Mouse (Mus musculus) neural tube, embryonic 14.5 days (tissue): ENCODE measurements around the gene Hist1h4h. TPM values are rescaled to one million over a fixed set of nuclear protein-coding genes. Genes with fewer than 3 reads are reported as not detected.
"Not testable (repeated sequence)": the region's sequence is repeated elsewhere in the genome, so short reads cannot be mapped to it uniquely, and the experiment has no call there.

Experiments
- ATAC-seq: fragments of 200-750 bp; cut with Nextera tagmentation; 2 replicates; pipeline ENCODE4 v1.8.0; 2017; ENCODE audit warnings: low read depth, mild to moderate bottlenecking, moderate TSS enrichment, moderate library complexity
- H3K27ac ChIP-seq: fragments of 300-500 bp; sonication (generic); 2 replicates; pipeline ENCODE4 v1.5.1; 2014; ENCODE audit warnings: low read depth, mild to moderate bottlenecking, control low read depth, low read length, moderate library complexity, mixed read lengths
- H3K27me3 ChIP-seq: fragments of 300-500 bp; sonication (generic); 2 replicates; pipeline ENCODE4 v1.6.1; 2014; ENCODE audit warnings: low read length; ENCODE audit not compliant: control insufficient read depth, insufficient read depth
- H3K36me3 ChIP-seq: fragments of 300-500 bp; sonication (generic); 2 replicates; pipeline ENCODE4 v1.6.1; 2014; ENCODE audit warnings: low read length, mixed read lengths; ENCODE audit not compliant: control insufficient read depth, insufficient read depth
- H3K4me1 ChIP-seq: fragments of 300-500 bp; sonication (generic); 2 replicates; pipeline ENCODE4 v1.6.1; 2014; ENCODE audit warnings: low read length; ENCODE audit not compliant: control insufficient read depth, insufficient read depth
- H3K4me2 ChIP-seq: fragments of 300-500 bp; sonication (generic); 2 replicates; pipeline ENCODE4 v1.6.1; 2014; ENCODE audit warnings: mild to moderate bottlenecking, low read depth, low read length, control low read depth
- H3K4me3 ChIP-seq: fragments of 300-500 bp; sonication (generic); 2 replicates; pipeline ENCODE4 v1.5.1; 2014; ENCODE audit warnings: low read depth, low read length, control low read depth, mixed read lengths
- H3K9ac ChIP-seq: fragments of 300-500 bp; sonication (generic); replicated peaks from 2 replicates; pipeline ENCODE4 v1.6.1; 2014; ENCODE audit warnings: low read depth, mild to moderate bottlenecking, control low read depth, low read length, mixed read lengths
- H3K9me3 ChIP-seq: fragments of 300-500 bp; sonication (generic); 2 replicates; pipeline ENCODE4 v1.6.1; 2016; ENCODE audit warnings: low read length; ENCODE audit not compliant: control insufficient read depth
- WGBS: fragments of 180-500 bp; shearing (Covaris S2); extraction: QIAGEN DNeasy Blood & Tissue Kit; methylation state at CpG from one replicate; pipeline ENCODE4 v1.1.7; 2014; 5-methylcytosine and 5-hydroxymethylcytosine counted together
- polyA plus RNA-seq: library from polyadenylated mRNA; unstranded; fragments of >200 nt; fragmentation: Nextera tagmentation; extraction: Ambion mirVana; gene quantifications from 2 replicates; pipeline ENCODE4 v1.2.1, GENCODE M21; 2014

The Hist1h4h gene
- polyA plus RNA-seq, 1 experiment from 2014 or later = 1.7 TPM

GRCm38 (mm10) chr13:23544787-23545120 lies 13.9 kb downstream of the Hist1h4h start:
- Histone ChIP-seq H3K4me2 (0 out of 2 replicates have a peak overlapping the region, but pooled peaks have one; percentile 18), H3K4me3 (peak overlapping the region; percentile 45), H3K27ac (peak overlapping the region; percentile 87; the same call in 1 of the 2 replicates)
- not testable (repeated sequence) for ATAC-seq, H3K4me1 ChIP-seq, H3K9ac ChIP-seq, H3K27me3 ChIP-seq, H3K9me3 ChIP-seq, H3K36me3 ChIP-seq
- WGBS = 0% methylated on average over 10 of the region's 14 CpGs

- H3K27ac ChIP-seq = no peak overlapping the region
- H3K4me1 ChIP-seq = no peaks in the 10 kb centered on the region
- no peak overlapping the region for H3K9ac ChIP-seq
- no peaks in the 10 kb centered on the region for H3K36me3 ChIP-seq
- H3K4me3 ChIP-seq = no peak overlapping the region
- no peaks in the 10 kb centered on the region for H3K27me3 ChIP-seq
- no peaks in the 10 kb centered on the region for H3K9me3 ChIP-seq
- no peak overlapping the region for H3K4me2 ChIP-seq
- no peak for ATAC-seq
- WGBS = 86% methylated on average over 5 of the region's 5 CpGs
Measured at GRCm38 (mm10) chr13:23546694-23547093, 15.8 kb downstream of the Hist1h4h start.

- H3K9ac ChIP-seq = no peak overlapping the region
- WGBS = 3% methylated on average over 3 of the region's 3 CpGs
- peak overlapping the region; percentile 52 for H3K4me2 ChIP-seq
- ATAC-seq = no peak
- no peaks in the 10 kb centered on the region for H3K36me3 ChIP-seq
- H3K4me1 ChIP-seq = 0 out of 2 replicates have a peak, but pooled peaks cover 3% of the 10 kb centered on the region
- no peaks in the 10 kb centered on the region; the same call in 1 of the 2 replicates for H3K27me3 ChIP-seq
- peak overlapping the region; percentile 34 for H3K4me3 ChIP-seq
- H3K27ac ChIP-seq = peak overlapping the region; percentile 84
- H3K9me3 ChIP-seq = no peaks in the 10 kb centered on the region
Measured at GRCm38 (mm10) chr13:23550761-23551145, 19.9 kb downstream of the Hist1h4h start.

- ATAC-seq = peak; percentile 91
- not testable (repeated sequence) for H3K9me3 ChIP-seq, H3K27me3 ChIP-seq, H3K36me3 ChIP-seq, H3K4me1 ChIP-seq
- H3K9ac ChIP-seq = peak within 1 kb of the TSS; percentile 43
- H3K27ac ChIP-seq = peak within 1 kb of the TSS; percentile 84
- WGBS = 1% methylated on average over 44 of the region's 47 CpGs
- H3K4me3 ChIP-seq = peak within 1 kb of the TSS; percentile 34
- peak within 1 kb of the TSS; percentile 52 for H3K4me2 ChIP-seq
Measured at GRCm38 (mm10) chr13:23551146-23551834, 20.4 kb downstream of the Hist1h4h start, which contains the start of gene Hist1h4f. TSS of gene Hist1h4f (minus strand) at chr13:23551648.

GRCm38 (mm10) chr13:23551931-23552914 lies 21.4 kb downstream of the Hist1h4h start:
- Histone ChIP-seq H3K4me1 (0 out of 2 replicates have a peak, but pooled peaks cover 3% of the 10 kb centered on the region), H3K27ac (peak overlapping the region; percentile 84; the same call in 1 of the 2 replicates), H3K9ac (no peak overlapping the region), H3K4me3 (peak overlapping the region; percentile 34), H3K36me3 (no peaks in the 10 kb centered on the region), H3K27me3 (no peaks in the 10 kb centered on the region; the same call in 1 of the 2 replicates), H3K9me3 (no peaks in the 10 kb centered on the region), H3K4me2 (peak overlapping the region; percentile 52)
- 60% methylated on average over 8 of the region's 8 CpGs for WGBS
- ATAC-seq = no peak

GRCm38 (mm10) chr13:23552962-23553361 lies 22.1 kb downstream of the Hist1h4h start, which contains the start of gene Hist1h1d:
TSS of gene Hist1h1d (plus strand) at chr13:23553262.
- Histone ChIP-seq H3K4me1 (0 out of 2 replicates have a peak, but pooled peaks cover 3% of the 10 kb centered on the region), H3K27me3 (no peaks in the 10 kb centered on the region; the same call in 1 of the 2 replicates), H3K9me3 (no peaks in the 10 kb centered on the region), H3K27ac (no peak within 1 kb of the TSS; the same call in 1 of the 2 replicates), H3K4me3 (no peak within 1 kb of the TSS), H3K36me3 (no peaks in the 10 kb centered on the region), H3K9ac (no peak within 1 kb of the TSS), H3K4me2 (peak within 1 kb of the TSS; percentile 77)
- ATAC-seq = no peak

- Histone ChIP-seq H3K4me3 (peak overlapping the region; percentile 43), H3K27ac (peak overlapping the region; percentile 81; the same call in 1 of the 2 replicates), H3K36me3 (no peaks in the 10 kb centered on the region), H3K27me3 (no peaks in the 10 kb centered on the region; the same call in 1 of the 2 replicates), H3K9ac (peak overlapping the region; percentile 50; the same call in 1 of the 2 replicates), H3K4me1 (0 out of 2 replicates have a peak, but pooled peaks cover 3% of the 10 kb centered on the region), H3K4me2 (peak overlapping the region; percentile 77), H3K9me3 (no peaks in the 10 kb centered on the region)
- 20% methylated on average over 9 of the region's 9 CpGs for WGBS
- no peak for ATAC-seq
Measured at GRCm38 (mm10) chr13:23554393-23554792, 23.5 kb downstream of the Hist1h4h start.

GRCm38 (mm10) chr13:23554925-23555838 lies 24.3 kb downstream of the Hist1h4h start:
- H3K9ac ChIP-seq = peak overlapping the region; percentile 50
- H3K4me3 ChIP-seq = peak overlapping the region; percentile 43
- peak overlapping the region; percentile 77 for H3K4me2 ChIP-seq
- peak overlapping the region; percentile 81 for H3K27ac ChIP-seq
- under 1% methylated on average over 54 of the region's 54 CpGs for WGBS
- H3K36me3 ChIP-seq = no peaks in the 10 kb centered on the region
- H3K4me1 ChIP-seq = 0 out of 2 replicates have a peak, but pooled peaks cover 3% of the 10 kb centered on the region
- ATAC-seq = peak; percentile 83
- no peaks in the 10 kb centered on the region for H3K9me3 ChIP-seq
- H3K27me3 ChIP-seq = no peaks in the 10 kb centered on the region; the same call in 1 of the 2 replicates
